In genomic region chr4:108942171-108942570, GRCm38 (mm10) we compare ENCODE assay signal across 21 mouse cellular contexts. TPM values are rescaled to one million over a fixed set of nuclear protein-coding genes. Genes with fewer than 3 reads are reported as not detected.
DNase-seq lines count a peak whose midpoint lies in the region; ATAC-seq and TF ChIP-seq lines count a peak whose summit lies in the region.
"Had no signal": no experiment of that assay in that cellular context is flagged by ENCODE, and none has a peak within 500 bp of the region (broad histone marks: within the 10 kb centered on the region; RNA-seq: fewer than 3 reads in every experiment).

No protein-coding gene starts in this region.

- ATAC-seq in midbrain, embryonic 11.5 days (ENCODE audit: low FRiP score), result no peak
- ATAC-seq in midbrain, embryonic 15.5 days (replicated peaks), result no peak
- ATAC-seq: activated CD4-positive, CD25-positive, alpha-beta regulatory T cell, adult 4 months; CD4-positive, CD25-positive, alpha-beta regulatory T cell, adult 4 months; Patski had no signal

- in situ Hi-C loops in CH12.LX (cut with MboI; ENCODE audit: low pct_ligation_motif_present, low pct_unique_long_range_greater_than_20kb, low sequenced_read_pairs), result no loop called here

- 84% methylated on average over 4 of the region's 4 CpGs for WGBS in midbrain, embryonic 11.5 days
- 88% methylated on average over 4 of the region's 4 CpGs for WGBS in midbrain, embryonic 15.5 days

- peaks cover 10% of the 10 kb centered on the region for H3K4me1 ChIP-seq in midbrain, embryonic 11.5 days (ENCODE audit: control insufficient read depth, insufficient read depth, low read length)
- H3K4me1 ChIP-seq in midbrain, embryonic 15.5 days, result peaks cover 13% of the 10 kb centered on the region
- peaks cover 5 to 24% of the 10 kb centered on the region in 2 experiments; a peak in 3 of 4 replicates for H3K4me1 ChIP-seq in CH12.LX (ENCODE audit: control insufficient read depth in 1 of 2, insufficient read depth in 2 of 2)

- no peak for TF ChIP-seq CTCF in CH12.LX (conservative IDR thresholded peaks at IDR 0.05 in 1 of 2, IDR thresholded peaks at IDR 0.05 in 1 of 2; ENCODE audit: low read depth in 2 of 2, low read length in 2 of 2)

- dilution Hi-C loops in CH12.LX (cut with MboI; ENCODE audit: extremely low pct_ligation_motif_present, extremely low pct_unique_long_range_greater_than_20kb, low sequenced_read_pairs), result no loop called here

- no peak overlapping the region for H3K9ac ChIP-seq in midbrain, embryonic 11.5 days (ENCODE audit: low read length)
- no peak overlapping the region for H3K9ac ChIP-seq in midbrain, embryonic 15.5 days
- H3K9ac ChIP-seq in CH12.LX (ENCODE audit: insufficient read depth, low read depth), result no peak overlapping the region

- peaks cover 17% of the 10 kb centered on the region; the same call in 1 of the 2 replicates for H3K27me3 ChIP-seq in midbrain, embryonic 11.5 days (ENCODE audit: control insufficient read depth, insufficient read depth, low read length)
- no peaks in the 10 kb centered on the region for H3K27me3 ChIP-seq in midbrain, embryonic 15.5 days (replicated peaks)
- H3K27me3 ChIP-seq in CH12.LX (replicated peaks), result no peaks in the 10 kb centered on the region
- H3K27me3 ChIP-seq: Patski had no signal

- H3K36me3 ChIP-seq in midbrain, embryonic 11.5 days (ENCODE audit: control insufficient read depth, insufficient read depth, low read length), result no peaks in the 10 kb centered on the region
- H3K36me3 ChIP-seq in midbrain, embryonic 15.5 days (replicated peaks), result no peaks in the 10 kb centered on the region
- no peaks in the 10 kb centered on the region for H3K36me3 ChIP-seq in CH12.LX (replicated peaks in 1 of 2; ENCODE audit: control insufficient read depth in 1 of 2, insufficient read depth in 1 of 2, low read length in 1 of 2)
- H3K36me3 ChIP-seq: G1E had no signal

- no peaks in the 10 kb centered on the region for H3K9me3 ChIP-seq in midbrain, embryonic 11.5 days (ENCODE audit: control insufficient read depth, low read length)
- H3K9me3 ChIP-seq in midbrain, embryonic 15.5 days, result no peaks in the 10 kb centered on the region
- no peaks in the 10 kb centered on the region for H3K9me3 ChIP-seq in CH12.LX (replicated peaks; ENCODE audit: low read length)
- H3K9me3 ChIP-seq: G1E had no signal

- no peak overlapping the region for H3K4me3 ChIP-seq in midbrain, embryonic 11.5 days (ENCODE audit: low read depth, low read length)
- no peak overlapping the region for H3K4me3 ChIP-seq in midbrain, embryonic 15.5 days
- H3K4me3 ChIP-seq in CH12.LX (replicated peaks in 1 of 3; ENCODE audit: low read depth in 2 of 3, low read length in 2 of 3, poor library complexity in 1 of 3), result no peak overlapping the region

- no peak for TF ChIP-seq EP300 in CH12.LX (IDR thresholded peaks at IDR 0.05; ENCODE audit: low read length)

- H3K27ac ChIP-seq in midbrain, embryonic 11.5 days (ENCODE audit: low read depth, low read length), result no peak overlapping the region
- H3K27ac ChIP-seq in midbrain, embryonic 15.5 days, result no peak overlapping the region
- H3K27ac ChIP-seq in CH12.LX (ENCODE audit: insufficient read depth, low read depth), result no peak overlapping the region

- no peak overlapping the region for H3K4me2 ChIP-seq in midbrain, embryonic 11.5 days
- no peak overlapping the region for H3K4me2 ChIP-seq in midbrain, embryonic 15.5 days
- no peak overlapping the region for H3K4me2 ChIP-seq in CH12.LX (ENCODE audit: insufficient read depth, low read depth, poor library complexity, severe bottlenecking)

- H3K79me2 ChIP-seq in CH12.LX (replicated peaks; ENCODE audit: control insufficient read depth, extremely low read depth, insufficient read depth, poor library complexity, severe bottlenecking), result no peaks in the 10 kb centered on the region

- no peak for TF ChIP-seq POLR2A in CH12.LX (IDR thresholded peaks at IDR 0.05; ENCODE audit: low read depth, low read length)

- intact Hi-C loops in heart, postnatal 36 days (cut with DNase I), result no loop called here

- TF ChIP-seq RAD21 in CH12.LX (IDR thresholded peaks at IDR 0.05; ENCODE audit: low read depth, low read length), result no peak

- peak; percentile 42 for DNase-seq in heart, adult 11 months
- no peak for DNase-seq in heart, postnatal 36 days
- DNase-seq in midbrain, embryonic 11.5 days (ENCODE audit: low spot score, missing footprints), result peak; percentile 56
- DNase-seq in CH12.LX (ENCODE audit: extremely low read depth), result no peak
- DNase-seq in frontal cortex, postnatal 25 days (ENCODE audit: low spot score in 2 of 2), result no peak
- DNase-seq: adrenal gland, adult 2 months; adrenal gland, adult 8-10 months; adrenal gland, postnatal 10 days; adrenal gland, postnatal 14 days; adrenal gland, postnatal 25 days; adrenal gland, postnatal 36 days; B cell, adult 2 months; cerebellum, adult 11 months; cerebellum, adult 11-12 months; cerebellum, adult 18-20 months; cerebellum, adult 2 months had no signal

TF ChIP-seq in CH12.LX, 34 proteins besides CTCF, POLR2A, EP300 and RAD21:
- TF ChIP-seq ZNF384 (IDR thresholded peaks at IDR 0.05; ENCODE audit: low read depth, low read length), result peak; percentile 88
- no peak for TF ChIP-seq USF1 (IDR thresholded peaks at IDR 0.05; ENCODE audit: low read depth, low read length)

RNA-seq across cellular contexts. Expression of gene Nrd1, which starts 58.3 kb away (rescaled TPM):
- total RNA-seq in heart, postnatal 36 days (2021), result 100 to 1,000 TPM; 132 to 133 TPM
- polyA plus RNA-seq in midbrain, embryonic 11.5 days (2014; fragmentation: Nextera tagmentation; extraction: Ambion mirVana), result 65.6 and 70.8 TPM in 2 replicates
- 76.4 and 80.0 TPM in 2 replicates for polyA plus RNA-seq in midbrain, embryonic 15.5 days (2015; fragmentation: Nextera tagmentation; extraction: Ambion mirVana)
- 37.7 and 41.9 TPM in 2 replicates for total RNA-seq in CH12.LX (2012; rRNA removed)
- 83.8 and 104 TPM in 2 replicates for total RNA-seq in CH12.LX (2014; rRNA removed)
- 144 and 147 TPM in 2 replicates for polyA plus RNA-seq in CH12.LX (2012; ENCODE audit: insufficient read length, low read depth)

Comparison
In these comparisons a context has a peak if more than half of its experiments do, and no peak if none do; other contexts are left out.
1. DNase-seq: peak in heart, adult 11 months (single experiment) and midbrain, embryonic 11.5 days (single experiment); none in heart, postnatal 36 days (0 of 2), CH12.LX (single experiment) and frontal cortex, postnatal 25 days (0 of 2).